Comparison of ENCODE assay signal across 9 mouse cellular contexts in the genomic region with DNA sequence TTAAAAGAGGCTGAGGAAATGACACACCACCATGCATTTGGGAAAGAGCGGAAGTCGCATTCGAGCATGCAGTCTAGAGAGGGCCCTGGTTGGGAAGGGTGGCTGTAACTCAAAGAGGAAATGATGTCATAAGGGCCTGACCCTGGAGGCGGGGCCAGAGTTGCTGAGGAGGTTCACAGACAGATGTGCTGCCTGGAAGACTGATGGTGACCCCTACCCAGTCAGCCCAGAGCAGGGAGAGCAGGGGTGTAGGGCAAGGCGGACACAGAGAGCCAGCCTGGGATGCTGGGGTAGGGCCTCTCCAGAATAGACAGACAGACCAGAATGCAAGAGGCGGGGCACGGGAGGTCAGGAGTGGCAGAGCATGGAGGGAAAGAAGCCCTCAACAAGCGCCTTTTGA.
DNase-seq lines count a peak whose midpoint lies in the region; ATAC-seq and TF ChIP-seq lines count a peak whose summit lies in the region.
"Had no signal": no experiment of that assay in that cellular context is flagged by ENCODE, and none has a peak within 500 bp of the region (broad histone marks: within the 10 kb centered on the region; RNA-seq: fewer than 3 reads in every experiment).

No protein-coding gene starts in this region.

- H3K27ac ChIP-seq in intestine, embryonic 14.5 days (ENCODE audit: low read depth) = peak overlapping the region; percentile 34
- H3K27ac ChIP-seq in intestine, postnatal 0 days (ENCODE audit: low read depth, low read length) = no peak overlapping the region
- no peak overlapping the region for H3K27ac ChIP-seq in ES-Bruce4 (ENCODE audit: insufficient read depth, low read length)
- H3K27ac ChIP-seq in embryonic facial prominence, embryonic 10.5 days (replicated peaks) = peak overlapping the region; percentile 65; the same call in 1 of the 2 replicates
- peak overlapping the region; percentile 66 for H3K27ac ChIP-seq in limb, embryonic 12.5 days

- H3K9ac ChIP-seq in intestine, embryonic 14.5 days (ENCODE audit: low read length) = no peak overlapping the region
- H3K9ac ChIP-seq in intestine, postnatal 0 days (ENCODE audit: low read depth, low read length) = no peak overlapping the region
- H3K9ac ChIP-seq in ES-Bruce4 (ENCODE audit: low read depth, poor library complexity, severe bottlenecking) = no peak overlapping the region
- H3K9ac ChIP-seq in limb, embryonic 12.5 days (replicated peaks) = no peak overlapping the region

- no peak overlapping the region for H3K4me2 ChIP-seq in intestine, embryonic 14.5 days (ENCODE audit: low read length)
- H3K4me2 ChIP-seq in intestine, postnatal 0 days (replicated peaks; ENCODE audit: low read depth) = no peak overlapping the region
- peak overlapping the region; percentile 32; the same call in 1 of the 2 replicates for H3K4me2 ChIP-seq in limb, embryonic 12.5 days

- 66% methylated on average over 8 of the region's 8 CpGs for WGBS in intestine, embryonic 14.5 days
- 74% methylated on average over 8 of the region's 8 CpGs for WGBS in intestine, postnatal 0 days
- 82% methylated on average over 8 of the region's 8 CpGs for WGBS in embryonic facial prominence, embryonic 10.5 days
- 69% methylated on average over 8 of the region's 8 CpGs for whole genome bisulfite sequencing in limb, embryonic 12.5 days

- no peak for TF ChIP-seq CTCF in intestine, postnatal 0 days (IDR thresholded peaks at IDR 0.05; ENCODE audit: low read depth)
- TF ChIP-seq CTCF in ES-Bruce4 (IDR thresholded peaks at IDR 0.05; ENCODE audit: low read depth, low read length) = no peak

- 0 out of 2 replicates have a peak, but pooled peaks have one; percentile 43 for ATAC-seq in intestine, embryonic 14.5 days (replicated peaks; ENCODE audit: low FRiP score, low TSS enrichment, low read depth)
- no peak for ATAC-seq in intestine, postnatal 0 days
- ATAC-seq in limb, embryonic 12.5 days (ENCODE audit: insufficient number of reproducible peaks, insufficient read depth, low FRiP score, low TSS enrichment, low read depth) = 0 out of 2 replicates have a peak, but pooled peaks have one; percentile 56

- no peak overlapping the region for H3K4me3 ChIP-seq in intestine, embryonic 14.5 days (ENCODE audit: low read depth, low read length)
- no peak overlapping the region for H3K4me3 ChIP-seq in intestine, postnatal 0 days (ENCODE audit: low read depth, low read length)
- peak overlapping the region; percentile 51 for H3K4me3 ChIP-seq in ES-Bruce4 (ENCODE audit: low read depth, low read length)
- H3K4me3 ChIP-seq in embryonic facial prominence, embryonic 10.5 days = no peak overlapping the region
- no peak overlapping the region for H3K4me3 ChIP-seq in limb, embryonic 12.5 days (replicated peaks)

- H3K36me3 ChIP-seq in intestine, embryonic 14.5 days (ENCODE audit: control insufficient read depth, insufficient read depth, low read length) = no peaks in the 10 kb centered on the region
- H3K36me3 ChIP-seq in intestine, postnatal 0 days (ENCODE audit: control insufficient read depth, insufficient read depth) = no peaks in the 10 kb centered on the region
- H3K36me3 ChIP-seq in ES-Bruce4 (ENCODE audit: control insufficient read depth, insufficient read depth, low read length, poor library complexity, severe bottlenecking) = no peaks in the 10 kb centered on the region
- H3K36me3 ChIP-seq in embryonic facial prominence, embryonic 10.5 days (replicated peaks) = no peaks in the 10 kb centered on the region
- no peaks in the 10 kb centered on the region for H3K36me3 ChIP-seq in limb, embryonic 12.5 days

- peaks cover 10% of the 10 kb centered on the region; the same call in 1 of the 2 replicates for H3K4me1 ChIP-seq in intestine, embryonic 14.5 days (replicated peaks; ENCODE audit: control insufficient read depth, insufficient read depth, low read length)
- 0 out of 2 replicates have a peak, but pooled peaks cover 5% of the 10 kb centered on the region for H3K4me1 ChIP-seq in intestine, postnatal 0 days (replicated peaks; ENCODE audit: control insufficient read depth, insufficient read depth, low read length)
- no peaks in the 10 kb centered on the region for H3K4me1 ChIP-seq in ES-Bruce4 (ENCODE audit: control insufficient read depth, insufficient read depth, low read length)
- peaks cover 13% of the 10 kb centered on the region for H3K4me1 ChIP-seq in embryonic facial prominence, embryonic 10.5 days
- H3K4me1 ChIP-seq in limb, embryonic 12.5 days (replicated peaks) = peaks cover 15% of the 10 kb centered on the region

- TF ChIP-seq POLR2A in ES-Bruce4 (IDR thresholded peaks at IDR 0.05; ENCODE audit: insufficient read depth, low read length) = no peak

- no peaks in the 10 kb centered on the region for H3K9me3 ChIP-seq in intestine, embryonic 14.5 days (ENCODE audit: control insufficient read depth, low read length)
- no peaks in the 10 kb centered on the region for H3K9me3 ChIP-seq in intestine, postnatal 0 days (ENCODE audit: control insufficient read depth)
- no peaks in the 10 kb centered on the region for H3K9me3 ChIP-seq in ES-Bruce4 (replicated peaks; ENCODE audit: control insufficient read depth, insufficient read depth, low read length, poor library complexity, severe bottlenecking)
- no peaks in the 10 kb centered on the region for H3K9me3 ChIP-seq in embryonic facial prominence, embryonic 10.5 days
- no peaks in the 10 kb centered on the region for H3K9me3 ChIP-seq in limb, embryonic 12.5 days

- DNase-seq in intestine, embryonic 14.5 days (ENCODE audit: low spot score) = no peak
- DNase-seq in embryonic facial prominence, embryonic 10.5 days (ENCODE audit: low spot score) = peak; percentile 31
- DNase-seq in cerebellum, adult 18-20 months = no peak
- no peak for DNase-seq in adrenal gland, postnatal 25 days
- no peak for DNase-seq in layer of hippocampus, adult 11-12 months (ENCODE audit: low spot score)
- DNase-seq: adrenal gland, postnatal 10 days had no signal

- no peaks in the 10 kb centered on the region for H3K27me3 ChIP-seq in intestine, embryonic 14.5 days (replicated peaks; ENCODE audit: control insufficient read depth, insufficient read depth, low read length)
- H3K27me3 ChIP-seq in intestine, postnatal 0 days (replicated peaks; ENCODE audit: control insufficient read depth, insufficient read depth, low read length) = no peaks in the 10 kb centered on the region
- no peaks in the 10 kb centered on the region for H3K27me3 ChIP-seq in ES-Bruce4 (ENCODE audit: control insufficient read depth, insufficient read depth, low read length, poor library complexity, severe bottlenecking)
- no peaks in the 10 kb centered on the region for H3K27me3 ChIP-seq in embryonic facial prominence, embryonic 10.5 days (replicated peaks; ENCODE audit: low read depth, poor library complexity, severe bottlenecking)
- no peaks in the 10 kb centered on the region for H3K27me3 ChIP-seq in limb, embryonic 12.5 days

- no peak for TF ChIP-seq EP300 in ES-Bruce4 (IDR thresholded peaks at IDR 0.05; ENCODE audit: insufficient read depth, low read depth, low read length)

Comparison
In these comparisons a context has a peak if more than half of its experiments do, and no peak if none do; other contexts are left out.
1. H3K27ac ChIP-seq: peak in intestine, embryonic 14.5 days (single experiment), embryonic facial prominence, embryonic 10.5 days (single experiment) and limb, embryonic 12.5 days (single experiment); none in intestine, postnatal 0 days (single experiment) and ES-Bruce4 (single experiment).